Mouse (Mus musculus) adrenal gland, adult 2 months (tissue): ENCODE data around the gene Bclaf1. TPM values are rescaled to one million over a fixed set of nuclear protein-coding genes. Genes with fewer than 3 reads are reported as not detected.

ENCODE experiments used
- microRNA-seq, 2 experiments: library from miRNA; unstranded; fragments of <30 nt; microRNA quantifications; one replicate each; pipeline ENCODE4 v1.2.0; 2021
- polyA plus RNA-seq: library from polyadenylated mRNA; depleted of rRNA; stranded (reverse); fragments of >200 nt; gene quantifications from 2 replicates; pipeline ENCODE4 v1.2.3, GENCODE M21; 2012; rRNA removed
- total RNA-seq, 2 experiments: library from RNA; stranded (reverse); gene quantifications; 2 replicates each; pipeline ENCODE4 v1.2.3; 2021

Gene Bclaf1
- total and polyA plus RNA-seq, 3 experiments: 6.4 to 129 (median 80.7) TPM

Small RNAs within 50 kb of the gene (microRNA-seq; reads per million reads assigned to microRNA genes)
- 0 reads per million in 2 experiments for gene Mir6413

Other genes starting within 250 kb of the Bclaf1 start
- gene Map7, start 164.0 kb upstream of the Bclaf1 start, total RNA-seq: 10 to 100 TPM; 14.6 to 18.1 TPM
- 8.9 TPM in 2 replicates for gene Map7, start 164.0 kb upstream of the Bclaf1 start, polyA plus RNA-seq
- 1 to 10 TPM in 1 of 2 experiments, under 1 TPM in 1; 0.66 to 1.4 TPM for gene Mtfr2, start 35.3 kb downstream of the Bclaf1 start, total RNA-seq
- gene Mtfr2, start 35.3 kb downstream of the Bclaf1 start, polyA plus RNA-seq: 0.19 and 0.26 TPM in 2 replicates